In genomic region chr13:30712280-30712679, GRCm38 (mm10) we compare ENCODE assay signal across 28 mouse cellular contexts. TPM values are rescaled to one million over a fixed set of nuclear protein-coding genes. Genes with fewer than 3 reads are reported as not detected.
DNase-seq lines count a peak whose midpoint lies in the region; ATAC-seq lines count a peak whose summit lies in the region.
"Had no signal": no experiment of that assay in that cellular context is flagged by ENCODE, and none has a peak within 500 bp of the region (broad histone marks: within the 10 kb centered on the region; RNA-seq: fewer than 3 reads in every experiment).

No protein-coding gene starts in this region.

- H3K27ac ChIP-seq in hindbrain, embryonic 13.5 days: no peak overlapping the region
- no peak overlapping the region for H3K27ac ChIP-seq in hindbrain, embryonic 10.5 days
- no peak overlapping the region for H3K27ac ChIP-seq in kidney, embryonic 16.5 days (ENCODE audit: low read length)
- no peak overlapping the region for H3K27ac ChIP-seq in midbrain, embryonic 16.5 days (ENCODE audit: low read length)
- H3K27ac ChIP-seq in midbrain, embryonic 13.5 days: no peak overlapping the region
- H3K27ac ChIP-seq: embryonic facial prominence, embryonic 15.5 days; forebrain, embryonic 12.5 days; gastrocnemius, adult 2 months; heart, adult 2 months; heart, embryonic 13.5 days; liver, embryonic 14.5 days; macrophage had no signal

- H3K27me3 ChIP-seq in hindbrain, embryonic 13.5 days: no peaks in the 10 kb centered on the region
- no peaks in the 10 kb centered on the region for H3K27me3 ChIP-seq in hindbrain, embryonic 10.5 days (ENCODE audit: insufficient read depth, poor library complexity, severe bottlenecking)
- H3K27me3 ChIP-seq in kidney, embryonic 16.5 days (ENCODE audit: insufficient read depth, low read length): no peaks in the 10 kb centered on the region
- H3K27me3 ChIP-seq in midbrain, embryonic 16.5 days (ENCODE audit: control insufficient read depth, insufficient read depth, low read depth, low read length): no peaks in the 10 kb centered on the region
- no peaks in the 10 kb centered on the region for H3K27me3 ChIP-seq in midbrain, embryonic 13.5 days
- H3K27me3 ChIP-seq: embryonic facial prominence, embryonic 15.5 days; forebrain, embryonic 12.5 days; heart, embryonic 13.5 days had no signal

- H3K36me3 ChIP-seq in hindbrain, embryonic 13.5 days: peaks cover 33% of the 10 kb centered on the region
- 0 out of 2 replicates have a peak, but pooled peaks cover 3% of the 10 kb centered on the region for H3K36me3 ChIP-seq in hindbrain, embryonic 10.5 days
- H3K36me3 ChIP-seq in kidney, embryonic 16.5 days (ENCODE audit: insufficient read depth, low read length): peaks cover 6% of the 10 kb centered on the region; the same call in 1 of the 2 replicates
- peaks cover 17% of the 10 kb centered on the region for H3K36me3 ChIP-seq in midbrain, embryonic 16.5 days (ENCODE audit: control insufficient read depth, insufficient read depth, low read length)
- H3K36me3 ChIP-seq in midbrain, embryonic 13.5 days: peaks cover 14% of the 10 kb centered on the region
- H3K36me3 ChIP-seq: embryonic facial prominence, embryonic 15.5 days; forebrain, embryonic 12.5 days had no signal

- DNase-seq in hindbrain, embryonic 10.5 days (ENCODE audit: low spot score): no peak
- DNase-seq in kidney, postnatal 25 days: no peak
- no peak for DNase-seq in heart, postnatal 14 days
- DNase-seq: adrenal gland, postnatal 25 days; B cell, adult 2 months; cerebellum, adult 11-12 months; cerebellum, adult 9-11 months; gastrocnemius, adult 2 months; gastrocnemius, postnatal 36 days; heart, adult 2 months; heart, postnatal 10 days; kidney, adult 2 months; liver; lung, adult 2 months; lung, postnatal 10 days; right cerebral cortex, postnatal 4 days; thymus, postnatal 4 days had no signal

- ATAC-seq in hindbrain, embryonic 13.5 days (ENCODE audit: low FRiP score): 0 out of 2 replicates have a peak, but pooled peaks have one; percentile 37
- ATAC-seq in kidney, embryonic 16.5 days (ENCODE audit: low FRiP score, low TSS enrichment): peak; percentile 91
- 0 out of 2 replicates have a peak, but pooled peaks have one; percentile 30 for ATAC-seq in midbrain, embryonic 16.5 days
- ATAC-seq in midbrain, embryonic 13.5 days: no peak

- H3K9me3 ChIP-seq in hindbrain, embryonic 13.5 days: no peaks in the 10 kb centered on the region
- H3K9me3 ChIP-seq in hindbrain, embryonic 10.5 days: no peaks in the 10 kb centered on the region
- H3K9me3 ChIP-seq in kidney, embryonic 16.5 days (ENCODE audit: low read length): no peaks in the 10 kb centered on the region
- no peaks in the 10 kb centered on the region for H3K9me3 ChIP-seq in midbrain, embryonic 16.5 days (replicated peaks; ENCODE audit: control insufficient read depth, low read length, poor library complexity, severe bottlenecking)
- H3K9me3 ChIP-seq in midbrain, embryonic 13.5 days: no peaks in the 10 kb centered on the region
- H3K9me3 ChIP-seq: embryonic facial prominence, embryonic 15.5 days; forebrain, embryonic 12.5 days; heart, embryonic 13.5 days had no signal

- 79% methylated on average over 6 of the region's 6 CpGs for WGBS in hindbrain, embryonic 13.5 days
- WGBS in hindbrain, embryonic 10.5 days: 88% methylated on average over 6 of the region's 6 CpGs
- 44% methylated on average over 6 of the region's 6 CpGs for WGBS in kidney, embryonic 16.5 days
- 86% methylated on average over 6 of the region's 6 CpGs for WGBS in midbrain, embryonic 16.5 days
- 83% methylated on average over 6 of the region's 6 CpGs for WGBS in midbrain, embryonic 13.5 days

- H3K4me1 ChIP-seq in hindbrain, embryonic 13.5 days (replicated peaks): no peaks in the 10 kb centered on the region
- 0 out of 2 replicates have a peak, but pooled peaks cover 3% of the 10 kb centered on the region for H3K4me1 ChIP-seq in hindbrain, embryonic 10.5 days (replicated peaks)
- H3K4me1 ChIP-seq in kidney, embryonic 16.5 days (ENCODE audit: insufficient read depth, low read length): 0 out of 2 replicates have a peak, but pooled peaks cover 4% of the 10 kb centered on the region
- H3K4me1 ChIP-seq in midbrain, embryonic 16.5 days (ENCODE audit: control insufficient read depth, insufficient read depth, low read length): no peaks in the 10 kb centered on the region
- H3K4me1 ChIP-seq in midbrain, embryonic 13.5 days (replicated peaks): no peaks in the 10 kb centered on the region
- H3K4me1 ChIP-seq: embryonic facial prominence, embryonic 15.5 days; heart, embryonic 13.5 days had no signal

- no peak overlapping the region for H3K4me2 ChIP-seq in hindbrain, embryonic 13.5 days
- no peak overlapping the region for H3K4me2 ChIP-seq in kidney, embryonic 16.5 days (replicated peaks; ENCODE audit: low read depth, low read length)
- no peak overlapping the region for H3K4me2 ChIP-seq in midbrain, embryonic 16.5 days (ENCODE audit: low read length)
- no peak overlapping the region for H3K4me2 ChIP-seq in midbrain, embryonic 13.5 days (replicated peaks)
- H3K4me2 ChIP-seq: embryonic facial prominence, embryonic 15.5 days; forebrain, embryonic 12.5 days; heart, embryonic 13.5 days had no signal

- no peak overlapping the region for H3K4me3 ChIP-seq in hindbrain, embryonic 13.5 days
- no peak overlapping the region for H3K4me3 ChIP-seq in hindbrain, embryonic 10.5 days
- no peak overlapping the region for H3K4me3 ChIP-seq in kidney, embryonic 16.5 days (ENCODE audit: low read length)
- no peak overlapping the region for H3K4me3 ChIP-seq in midbrain, embryonic 16.5 days (ENCODE audit: low read depth, low read length)
- H3K4me3 ChIP-seq in midbrain, embryonic 13.5 days (replicated peaks): no peak overlapping the region
- H3K4me3 ChIP-seq: embryonic facial prominence, embryonic 15.5 days; forebrain, embryonic 12.5 days; gastrocnemius, adult 2 months; heart, adult 2 months; heart, embryonic 13.5 days had no signal

- intact Hi-C loops in heart, postnatal 14 days (cut with DNase I): no loop called here

- no peak overlapping the region for H3K9ac ChIP-seq in hindbrain, embryonic 13.5 days
- no peak overlapping the region for H3K9ac ChIP-seq in kidney, embryonic 16.5 days (replicated peaks; ENCODE audit: low read length)
- no peak overlapping the region for H3K9ac ChIP-seq in midbrain, embryonic 16.5 days (ENCODE audit: low read depth, low read length)
- H3K9ac ChIP-seq in midbrain, embryonic 13.5 days (replicated peaks): no peak overlapping the region
- H3K9ac ChIP-seq: embryonic facial prominence, embryonic 15.5 days; forebrain, embryonic 12.5 days; heart, embryonic 13.5 days; liver, embryonic 14.5 days had no signal

RNA-seq across cellular contexts. Expression of gene Irf4, which starts 36.7 kb away (rescaled TPM):
- polyA plus RNA-seq in hindbrain, embryonic 13.5 days (2015; fragmentation: Nextera tagmentation; extraction: Ambion mirVana): 0.12 and 0.21 TPM in 2 replicates
- not detected in 2 replicates for polyA plus RNA-seq in hindbrain, embryonic 10.5 days (2016; fragmentation: Nextera tagmentation; extraction: Ambion mirVana)
- polyA plus RNA-seq in kidney, embryonic 16.5 days (2015; fragmentation: Nextera tagmentation; extraction: Ambion mirVana): 0.15 and 0.22 TPM in 2 replicates
- 0.07 and 0.10 TPM in 2 replicates for polyA plus RNA-seq in midbrain, embryonic 16.5 days (2015; fragmentation: Nextera tagmentation; extraction: Ambion mirVana)
- polyA plus RNA-seq in midbrain, embryonic 13.5 days (2015; fragmentation: Nextera tagmentation; extraction: Ambion mirVana): 0.07 and 0.08 TPM in 2 replicates
- total RNA-seq in heart, postnatal 14 days (2021): 1 to 10 TPM in 1 of 2 experiments, under 1 TPM in 1; 0.88 to 1.4 TPM
- polyA plus RNA-seq: limb, embryonic 11.5 days; neural tube, embryonic 11.5 days had no signal

RNA-seq across cellular contexts. Expression of gene Dusp22, which starts 52.5 kb away (rescaled TPM):
- 19.6 and 21.7 TPM in 2 replicates for polyA plus RNA-seq in hindbrain, embryonic 13.5 days (2015; fragmentation: Nextera tagmentation; extraction: Ambion mirVana)
- 17.2 and 18.8 TPM in 2 replicates for polyA plus RNA-seq in hindbrain, embryonic 10.5 days (2016; fragmentation: Nextera tagmentation; extraction: Ambion mirVana)
- polyA plus RNA-seq in kidney, embryonic 16.5 days (2015; fragmentation: Nextera tagmentation; extraction: Ambion mirVana): 19.1 and 20.4 TPM in 2 replicates
- 27.1 and 32.1 TPM in 2 replicates for polyA plus RNA-seq in midbrain, embryonic 16.5 days (2015; fragmentation: Nextera tagmentation; extraction: Ambion mirVana)
- polyA plus RNA-seq in midbrain, embryonic 13.5 days (2015; fragmentation: Nextera tagmentation; extraction: Ambion mirVana): 18.8 and 19.2 TPM in 2 replicates
- total RNA-seq in heart, postnatal 14 days (2021): 10 to 100 TPM; 19.6 to 19.9 TPM
